Mouse (Mus musculus) heart, embryonic 16.5 days (tissue): ENCODE measurements at regions not wholly inside any gene's neighbourhood (a gene's known extent, or its start where the extent isn't known, plus 50 kb on each side); places are given as distances from the start of the nearest gene placed in this dataset.
A peak's percentile ranks its signal among the peaks of the same experiment; 100 is the strongest.

ENCODE experiments used
- ATAC-seq: fragments of 200-750 bp; cut with Nextera tagmentation; replicated peaks from 2 replicates; pipeline ENCODE4 v1.8.0; 2017; ENCODE audit warnings: moderate number of reproducible peaks; ENCODE audit not compliant: insufficient read depth, low FRiP score; ENCODE audit errors: extremely low read depth
- H3K27ac ChIP-seq: fragments of 300-500 bp; sonication (generic); 2 replicates; pipeline ENCODE4 v1.5.1; 2014; ENCODE audit warnings: mild to moderate bottlenecking, low read length, control low read depth, moderate library complexity
- H3K27me3 ChIP-seq: fragments of 300-500 bp; sonication (generic); 2 replicates; pipeline ENCODE4 v1.6.1; 2014; ENCODE audit warnings: low read length, mixed read lengths; ENCODE audit not compliant: control insufficient read depth, insufficient read depth
- H3K36me3 ChIP-seq: fragments of 300-500 bp; sonication (generic); 2 replicates; pipeline ENCODE4 v1.6.1; 2014; ENCODE audit not compliant: control insufficient read depth, insufficient read depth
- H3K4me1 ChIP-seq: fragments of 300-500 bp; sonication (generic); 2 replicates; pipeline ENCODE4 v1.6.1; 2014; ENCODE audit warnings: low read length, mixed read lengths; ENCODE audit not compliant: control insufficient read depth, insufficient read depth
- H3K4me2 ChIP-seq: fragments of 300-500 bp; sonication (generic); 2 replicates; pipeline ENCODE4 v1.6.1; 2014; ENCODE audit warnings: low read depth, mild to moderate bottlenecking, control low read depth, low read length
- H3K4me3 ChIP-seq: fragments of 300-500 bp; sonication (generic); 2 replicates; pipeline ENCODE4 v1.5.1; 2014; ENCODE audit warnings: mild to moderate bottlenecking, control low read depth, low read length
- H3K9ac ChIP-seq: fragments of 300-500 bp; sonication (generic); 2 replicates; pipeline ENCODE4 v1.6.1; 2014; ENCODE audit warnings: low read length, control low read depth
- H3K9me3 ChIP-seq: fragments of 300-500 bp; sonication (generic); replicated peaks from 2 replicates; pipeline ENCODE4 v1.6.1; 2016; ENCODE audit warnings: low read length; ENCODE audit not compliant: control insufficient read depth
- WGBS: fragments of 180-500 bp; shearing (Covaris S2); extraction: QIAGEN DNeasy Blood & Tissue Kit; methylation state at CpG from one replicate; pipeline ENCODE4 v1.1.7; 2014; 5-methylcytosine and 5-hydroxymethylcytosine counted together

- no peaks in the 10 kb centered on the region for H3K36me3 ChIP-seq
- no peak overlapping the region for H3K9ac ChIP-seq
- 74% methylated on average over 2 of the region's 2 CpGs for WGBS
- no peaks in the 10 kb centered on the region for H3K27me3 ChIP-seq
- ATAC-seq: no peak
- no peak overlapping the region for H3K4me3 ChIP-seq
- H3K4me1 ChIP-seq: no peaks in the 10 kb centered on the region
- H3K9me3 ChIP-seq: no peaks in the 10 kb centered on the region
- H3K4me2 ChIP-seq: no peak overlapping the region
- H3K27ac ChIP-seq: no peak overlapping the region
Measured at GRCm38 (mm10) chr2:173843671-173844070, 106.4 kb downstream of the Vapb start.

- ATAC-seq: no peak
- no peaks in the 10 kb centered on the region for H3K9me3 ChIP-seq
- H3K27me3 ChIP-seq: no peaks in the 10 kb centered on the region
- H3K4me2 ChIP-seq: no peak overlapping the region
- H3K9ac ChIP-seq: no peak overlapping the region
- H3K4me3 ChIP-seq: no peak overlapping the region
- H3K36me3 ChIP-seq: no peaks in the 10 kb centered on the region
- WGBS: 88% methylated on average over 3 of the region's 3 CpGs
- H3K4me1 ChIP-seq: no peaks in the 10 kb centered on the region
- H3K27ac ChIP-seq: no peak overlapping the region
Measured at GRCm38 (mm10) chr2:173844524-173844923, 107.2 kb downstream of the Vapb start.

- Histone ChIP-seq H3K27me3 (no peaks in the 10 kb centered on the region), H3K4me3 (no peak overlapping the region), H3K36me3 (no peaks in the 10 kb centered on the region), H3K4me1 (no peaks in the 10 kb centered on the region), H3K9ac (no peak overlapping the region), H3K9me3 (no peaks in the 10 kb centered on the region), H3K4me2 (no peak overlapping the region), H3K27ac (no peak overlapping the region)
- 68% methylated on average over 14 of the region's 14 CpGs for WGBS
- ATAC-seq: 0 out of 2 replicates have a peak, but pooled peaks have one; percentile 41
Measured at GRCm38 (mm10) chr2:173845155-173846029, 108.1 kb downstream of the Vapb start.

GRCm38 (mm10) chr2:173851054-173851453 is 113.7 kb downstream of the Vapb start:
- H3K4me2 ChIP-seq: no peak overlapping the region
- no peaks in the 10 kb centered on the region for H3K27me3 ChIP-seq
- H3K27ac ChIP-seq: no peak overlapping the region
- no peak overlapping the region for H3K9ac ChIP-seq
- H3K36me3 ChIP-seq: no peaks in the 10 kb centered on the region
- H3K9me3 ChIP-seq: no peaks in the 10 kb centered on the region
- 49% methylated on average over 4 of the region's 4 CpGs for WGBS
- no peak for ATAC-seq
- no peak overlapping the region for H3K4me3 ChIP-seq
- peaks cover 3% of the 10 kb centered on the region; the same call in 1 of the 2 replicates for H3K4me1 ChIP-seq

- ATAC-seq: no peak
- WGBS: 35% methylated on average over 13 of the region's 13 CpGs
- no peaks in the 10 kb centered on the region for H3K9me3 ChIP-seq
- no peak overlapping the region for H3K4me3 ChIP-seq
- no peaks in the 10 kb centered on the region for H3K27me3 ChIP-seq
- H3K4me2 ChIP-seq: no peak overlapping the region
- H3K9ac ChIP-seq: no peak overlapping the region
- no peaks in the 10 kb centered on the region for H3K36me3 ChIP-seq
- H3K27ac ChIP-seq: no peak overlapping the region
- H3K4me1 ChIP-seq: peaks cover 3% of the 10 kb centered on the region; the same call in 1 of the 2 replicates
Measured at GRCm38 (mm10) chr2:173854172-173854723, 116.9 kb downstream of the Vapb start.

- no peak overlapping the region for H3K4me3 ChIP-seq
- H3K27ac ChIP-seq: no peak overlapping the region
- H3K4me1 ChIP-seq: peaks cover 3% of the 10 kb centered on the region; the same call in 1 of the 2 replicates
- H3K9ac ChIP-seq: no peak overlapping the region
- no peaks in the 10 kb centered on the region for H3K9me3 ChIP-seq
- H3K27me3 ChIP-seq: no peaks in the 10 kb centered on the region
- no peak; the same call in 1 of the 2 replicates for ATAC-seq
- no peak overlapping the region for H3K4me2 ChIP-seq
- no peaks in the 10 kb centered on the region for H3K36me3 ChIP-seq
- 70% methylated on average over 7 of the region's 7 CpGs for WGBS
Measured at GRCm38 (mm10) chr2:173854846-173855245, 117.5 kb downstream of the Vapb start.

- Histone ChIP-seq H3K4me2 (no peak overlapping the region), H3K9me3 (no peaks in the 10 kb centered on the region), H3K9ac (no peak overlapping the region), H3K27me3 (no peaks in the 10 kb centered on the region), H3K4me3 (no peak overlapping the region), H3K27ac (no peak overlapping the region), H3K4me1 (peaks cover 3% of the 10 kb centered on the region; the same call in 1 of the 2 replicates), H3K36me3 (no peaks in the 10 kb centered on the region)
- ATAC-seq: no peak; the same call in 1 of the 2 replicates
- 81% methylated on average over 4 of the region's 4 CpGs for WGBS
Measured at GRCm38 (mm10) chr2:173855296-173855695, 118.0 kb downstream of the Vapb start.

- Histone ChIP-seq H3K4me1 (peaks cover 3% of the 10 kb centered on the region; the same call in 1 of the 2 replicates), H3K4me2 (no peak overlapping the region), H3K27me3 (no peaks in the 10 kb centered on the region), H3K27ac (no peak overlapping the region), H3K4me3 (no peak overlapping the region), H3K9ac (no peak overlapping the region), H3K9me3 (no peaks in the 10 kb centered on the region), H3K36me3 (no peaks in the 10 kb centered on the region)
- ATAC-seq: no peak
- 76% methylated on average over 6 of the region's 6 CpGs for WGBS
Measured at GRCm38 (mm10) chr2:173857006-173857405, 119.7 kb downstream of the Vapb start.

- Histone ChIP-seq H3K4me3 (no peak overlapping the region), H3K9ac (no peak overlapping the region), H3K9me3 (no peaks in the 10 kb centered on the region), H3K4me1 (no peaks in the 10 kb centered on the region), H3K27me3 (no peaks in the 10 kb centered on the region), H3K36me3 (no peaks in the 10 kb centered on the region), H3K27ac (no peak overlapping the region), H3K4me2 (no peak overlapping the region)
- no peak for ATAC-seq
- 85% methylated on average over 3 of the region's 3 CpGs for WGBS
Measured at GRCm38 (mm10) chr2:173873048-173873447, 135.7 kb downstream of the Vapb start.
